In the genomic region with DNA sequence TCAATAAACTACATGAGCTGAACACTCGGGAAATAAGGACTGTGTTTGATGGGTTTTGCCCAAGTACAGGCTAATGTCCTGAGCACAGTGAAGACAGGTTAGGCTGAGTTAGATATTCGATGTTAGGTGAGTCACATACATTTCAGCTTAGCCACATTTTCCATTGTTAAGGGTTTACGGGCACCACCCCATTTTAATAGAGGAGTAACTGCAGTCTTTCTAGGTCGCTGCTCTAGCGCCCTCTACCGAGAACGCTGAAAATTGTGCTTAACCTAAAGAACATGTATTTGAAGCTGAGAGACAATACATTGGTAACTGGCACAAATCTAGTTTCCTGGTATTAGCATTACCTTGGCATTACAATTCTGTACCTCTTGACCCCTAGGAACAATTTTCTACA, we compare ENCODE assay signal across 8 mouse cellular contexts.
DNase-seq lines count a peak whose midpoint lies in the region; ATAC-seq and TF ChIP-seq lines count a peak whose summit lies in the region.

No protein-coding gene starts in this region.

- no peaks in the 10 kb centered on the region for H3K4me1 ChIP-seq in cerebellum, adult 2 months (ENCODE audit: control insufficient read depth, insufficient read depth, low read length)
- no peaks in the 10 kb centered on the region for H3K4me1 ChIP-seq in G1E (ENCODE audit: insufficient read depth, low read depth, low read length)

- DNase-seq in cerebellum, adult 2 months: no peak
- DNase-seq in cerebellum, adult 9-11 months: no peak
- DNase-seq in left cerebral cortex, postnatal 14 days (ENCODE audit: low spot score in 2 of 2): peak; percentile 58 to 62
- no peak for DNase-seq in left cerebral cortex, postnatal 4 days
- no peak for DNase-seq in G1E (ENCODE audit: low spot score)
- peak; percentile 73 for DNase-seq in large intestine, adult 2 months (ENCODE audit: low read depth, low spot score)
- DNase-seq in cerebellum, adult 18-20 months: no peak

- no peak for TF ChIP-seq POLR2A in cerebellum, adult 2 months (IDR thresholded peaks at IDR 0.05; ENCODE audit: borderline replicate concordance, insufficient read depth, low read length)

- intact Hi-C loops in left cerebral cortex, postnatal 14 days (cut with DNase I): loop anchor here (5.0 kb wide), 1 partner anchor 243 kb away; no protein-coding TSS in a partner anchor
- intact Hi-C loops in left cerebral cortex, postnatal 4 days (cut with DNase I): loop anchor here (10.0 kb wide), 1 partner anchor 194 kb away; no protein-coding TSS in a partner anchor

- TF ChIP-seq CTCF in cerebellum, adult 2 months (IDR thresholded peaks at IDR 0.05; ENCODE audit: borderline replicate concordance, insufficient read depth, low read depth, low read length): peak; percentile 17; the same call in 1 of the 2 replicates
- peak; percentile 26; the same call in 1 of the 2 replicates for TF ChIP-seq CTCF in G1E (IDR thresholded peaks at IDR 0.05; ENCODE audit: low read depth, low read length)

- H3K27ac ChIP-seq in cerebellum, adult 2 months (ENCODE audit: insufficient read depth, low read length): no peak overlapping the region

- ATAC-seq in G1E (ENCODE audit: extremely low read depth, insufficient number of reproducible peaks, low FRiP score, poor library complexity, severe bottlenecking): no peak
- no peak for ATAC-seq in activated CD4-positive, CD25-positive, alpha-beta regulatory T cell, adult 4 months

- peaks cover 3% of the 10 kb centered on the region for H3K9me3 ChIP-seq in G1E (replicated peaks)

- no peaks in the 10 kb centered on the region for H3K36me3 ChIP-seq in G1E (replicated peaks)

- no peaks in the 10 kb centered on the region for H3K27me3 ChIP-seq in cerebellum, adult 2 months (ENCODE audit: control insufficient read depth, insufficient read depth, low read length)
- peaks cover 3% of the 10 kb centered on the region; the same call in 1 of the 2 replicates for H3K27me3 ChIP-seq in G1E (ENCODE audit: insufficient read depth, low read length)

- no peak overlapping the region for H3K4me3 ChIP-seq in cerebellum, adult 2 months (replicated peaks; ENCODE audit: insufficient read depth, low read depth, low read length)
- no peak overlapping the region for H3K4me3 ChIP-seq in G1E (ENCODE audit: low read depth, low read length)

- 34% methylated on average over 7 of the region's 7 CpGs for WGBS in cerebellum, adult 2 months
- 20% methylated on average over 7 of the region's 7 CpGs for WGBS in large intestine, adult 2 months

Comparison
In these comparisons a context has a peak if more than half of its experiments do, and no peak if none do; other contexts are left out.
1. DNase-seq: peak in left cerebral cortex, postnatal 14 days (2 of 2) and large intestine, adult 2 months (single experiment); none in cerebellum, adult 2 months (0 of 2), cerebellum, adult 9-11 months (single experiment), left cerebral cortex, postnatal 4 days (single experiment), G1E (single experiment) and cerebellum, adult 18-20 months (0 of 2).